18 mouse cellular contexts compared by ENCODE assay signal in genomic region chr5:35556393-35556792, GRCm38 (mm10). TPM values are rescaled to one million over a fixed set of nuclear protein-coding genes. Genes with fewer than 3 reads are reported as not detected.
"Had no signal": no experiment of that assay in that cellular context is flagged by ENCODE, and none has a peak within 500 bp of the region (broad histone marks: within the 10 kb centered on the region; RNA-seq: fewer than 3 reads in every experiment).

No protein-coding gene starts in this region.

- H3K4me1 ChIP-seq: neural tube, embryonic 12.5 days; neural tube, embryonic 15.5 days had no signal

- H3K9ac ChIP-seq: neural tube, embryonic 12.5 days; neural tube, embryonic 13.5 days; neural tube, embryonic 15.5 days; stomach, embryonic 15.5 days had no signal

- H3K27ac ChIP-seq: neural tube, embryonic 12.5 days; neural tube, embryonic 13.5 days; neural tube, embryonic 15.5 days; stomach, embryonic 15.5 days; stomach, postnatal 0 days had no signal

- H3K27me3 ChIP-seq: neural tube, embryonic 12.5 days; neural tube, embryonic 13.5 days; neural tube, embryonic 15.5 days; stomach, embryonic 15.5 days had no signal

- DNase-seq: retina, postnatal 1 day; right cerebral cortex, adult 18-20 months; right cerebral cortex, postnatal 14 days; right cerebral cortex, postnatal 25 days; right cerebral cortex, postnatal 4 days; spleen, adult 18-20 months; thymus, adult 18-20 months; thymus, postnatal 14 days; thymus, postnatal 25 days; thymus, postnatal 36 days; thymus, postnatal 4 days had no signal

- H3K9me3 ChIP-seq: neural tube, embryonic 12.5 days; neural tube, embryonic 13.5 days; neural tube, embryonic 15.5 days; stomach, embryonic 15.5 days had no signal

- H3K4me3 ChIP-seq: neural tube, embryonic 12.5 days; neural tube, embryonic 13.5 days; neural tube, embryonic 15.5 days; stomach, embryonic 15.5 days had no signal

RNA-seq across cellular contexts. Expression of gene Cpz, which starts 30.9 kb away (rescaled TPM):
- total RNA-seq: neutrophil, adult 5-6 weeks had no signal
- polyA plus RNA-seq: neural tube, embryonic 14.5 days had no signal
